Comparison of ENCODE assay signal across 18 mouse cellular contexts in genomic region chr17:50740804-50741203, GRCm38 (mm10).
A peak's percentile ranks its signal among the peaks of the same experiment; 100 is the strongest.
DNase-seq lines count a peak whose midpoint lies in the region; ATAC-seq and TF ChIP-seq lines count a peak whose summit lies in the region.
"Had no signal": no experiment of that assay in that cellular context is flagged by ENCODE, and none has a peak within 500 bp of the region (broad histone marks: within the 10 kb centered on the region; RNA-seq: fewer than 3 reads in every experiment).

No protein-coding gene starts in this region.

- TF ChIP-seq POLR2A in MEL (IDR thresholded peaks at IDR 0.05; ENCODE audit: control insufficient read depth in 1 of 2, insufficient read depth in 1 of 2, low read depth in 1 of 2, low read length in 2 of 2, poor library complexity in 1 of 2) = no peak

- no peaks in the 10 kb centered on the region for H3K9me3 ChIP-seq in intestine, embryonic 14.5 days (ENCODE audit: control insufficient read depth, low read length)
- no peaks in the 10 kb centered on the region for H3K9me3 ChIP-seq in intestine, embryonic 15.5 days
- no peaks in the 10 kb centered on the region for H3K9me3 ChIP-seq in G1E (replicated peaks)
- no peaks in the 10 kb centered on the region for H3K9me3 ChIP-seq in MEL (replicated peaks; ENCODE audit: insufficient read depth, low read length)
- no peaks in the 10 kb centered on the region for H3K9me3 ChIP-seq in forebrain, embryonic 16.5 days (ENCODE audit: control insufficient read depth, low read length)

- no peak for TF ChIP-seq RAD21 in MEL (IDR thresholded peaks at IDR 0.05; ENCODE audit: low read depth, low read length)

- 67% methylated on average over 1 of the region's 1 CpGs for WGBS in intestine, embryonic 14.5 days
- WGBS in intestine, embryonic 15.5 days = 51% methylated on average over 1 of the region's 1 CpGs
- 97% methylated on average over 1 of the region's 1 CpGs for WGBS in forebrain, embryonic 16.5 days

- DNase-seq in intestine, embryonic 14.5 days (ENCODE audit: low spot score) = peak; percentile 23
- DNase-seq in G1E (ENCODE audit: low spot score) (no peak), MEL (ENCODE audit: low read depth, low spot score) (peak; percentile 40)
- DNase-seq in kidney, adult 11 months = no peak
- DNase-seq: adrenal gland, postnatal 10 days; adrenal gland, postnatal 25 days; B cell, adult 2 months; cerebellum, adult 11 months; cerebellum, adult 11-12 months; cerebellum, adult 18-20 months; cerebellum, adult 2 months; cerebellum, adult 8-10 months had no signal

- no peaks in the 10 kb centered on the region for H3K4me1 ChIP-seq in intestine, embryonic 14.5 days (replicated peaks; ENCODE audit: control insufficient read depth, insufficient read depth, low read length)
- no peaks in the 10 kb centered on the region for H3K4me1 ChIP-seq in intestine, embryonic 15.5 days (replicated peaks)
- H3K4me1 ChIP-seq in G1E (ENCODE audit: insufficient read depth, low read depth, low read length) = peaks cover 5% of the 10 kb centered on the region; the same call in 1 of the 2 replicates
- peaks cover 2 to 10% of the 10 kb centered on the region in 2 experiments; a peak in 3 of 4 replicates for H3K4me1 ChIP-seq in MEL (ENCODE audit: control insufficient read depth in 1 of 2, insufficient read depth in 2 of 2, low read length in 2 of 2)
- H3K4me1 ChIP-seq in forebrain, embryonic 16.5 days (replicated peaks; ENCODE audit: control insufficient read depth, insufficient read depth, low read length) = peaks cover 6% of the 10 kb centered on the region

- TF ChIP-seq CTCF in G1E (IDR thresholded peaks at IDR 0.05; ENCODE audit: low read depth, low read length) (no peak), MEL (IDR thresholded peaks at IDR 0.05 in 2 of 3, conservative IDR thresholded peaks at IDR 0.05 in 1 of 3; ENCODE audit: control insufficient read depth in 1 of 3, insufficient read depth in 1 of 3, low read depth in 2 of 3, low read length in 3 of 3, poor library complexity in 1 of 3, severe bottlenecking in 1 of 3) (no peak)

- H3K4me3 ChIP-seq in intestine, embryonic 14.5 days (ENCODE audit: low read depth, low read length) = no peak overlapping the region
- H3K4me3 ChIP-seq in intestine, embryonic 15.5 days (replicated peaks) = no peak overlapping the region
- H3K4me3 ChIP-seq in G1E (ENCODE audit: low read depth, low read length) (no peak overlapping the region), MEL (ENCODE audit: control insufficient read depth in 1 of 2, insufficient read depth in 1 of 2, low read depth in 2 of 2, low read length in 2 of 2) (no peak overlapping the region)
- no peak overlapping the region for H3K4me3 ChIP-seq in forebrain, embryonic 16.5 days (replicated peaks; ENCODE audit: low read length)

- H3K36me3 ChIP-seq in intestine, embryonic 14.5 days (ENCODE audit: control insufficient read depth, insufficient read depth, low read length) = no peaks in the 10 kb centered on the region
- no peaks in the 10 kb centered on the region for H3K36me3 ChIP-seq in intestine, embryonic 15.5 days
- H3K36me3 ChIP-seq in G1E (replicated peaks) (peaks cover 40% of the 10 kb centered on the region), MEL (ENCODE audit: control insufficient read depth in 1 of 2, insufficient read depth in 2 of 2, low read length in 2 of 2) (peaks cover 0 to 6% of the 10 kb centered on the region in 2 experiments; a peak in 2 of 4 replicates)
- no peaks in the 10 kb centered on the region for H3K36me3 ChIP-seq in forebrain, embryonic 16.5 days (ENCODE audit: control insufficient read depth, insufficient read depth)

- H3K4me2 ChIP-seq in intestine, embryonic 14.5 days (ENCODE audit: low read length) = no peak overlapping the region
- H3K4me2 ChIP-seq in intestine, embryonic 15.5 days (replicated peaks) = no peak overlapping the region
- no peak overlapping the region for H3K4me2 ChIP-seq in forebrain, embryonic 16.5 days (ENCODE audit: low read length)

- H3K79me2 ChIP-seq in MEL (ENCODE audit: control insufficient read depth, insufficient read depth, low read length, poor library complexity) = no peaks in the 10 kb centered on the region

- no peak overlapping the region for H3K27ac ChIP-seq in intestine, embryonic 14.5 days (ENCODE audit: low read depth)
- no peak overlapping the region for H3K27ac ChIP-seq in intestine, embryonic 15.5 days
- H3K27ac ChIP-seq in MEL (ENCODE audit: control insufficient read depth, low read depth, low read length) = no peak overlapping the region
- H3K27ac ChIP-seq in forebrain, embryonic 16.5 days (ENCODE audit: low read length) = no peak overlapping the region

- TF ChIP-seq EP300 in MEL (IDR thresholded peaks at IDR 0.05; ENCODE audit: low read depth in 1 of 2, low read length in 2 of 2) = peak; percentile 55 to 57; a peak in 3 of 4 replicates

- H3K9ac ChIP-seq in intestine, embryonic 14.5 days (ENCODE audit: low read length) = no peak overlapping the region
- H3K9ac ChIP-seq in intestine, embryonic 15.5 days = no peak overlapping the region
- H3K9ac ChIP-seq in MEL (ENCODE audit: control insufficient read depth, low read depth, low read length, poor library complexity, severe bottlenecking) = no peak overlapping the region
- H3K9ac ChIP-seq in forebrain, embryonic 16.5 days (replicated peaks; ENCODE audit: low read depth, low read length) = no peak overlapping the region

- H3K27me3 ChIP-seq in intestine, embryonic 14.5 days (replicated peaks; ENCODE audit: control insufficient read depth, insufficient read depth, low read length) = no peaks in the 10 kb centered on the region
- H3K27me3 ChIP-seq in intestine, embryonic 15.5 days (replicated peaks) = no peaks in the 10 kb centered on the region
- H3K27me3 ChIP-seq in G1E (ENCODE audit: insufficient read depth, low read length) (no peaks in the 10 kb centered on the region), MEL (ENCODE audit: control insufficient read depth in 1 of 2, insufficient read depth in 2 of 2, low read length in 2 of 2) (no peaks in the 10 kb centered on the region)
- H3K27me3 ChIP-seq in forebrain, embryonic 16.5 days (replicated peaks; ENCODE audit: control insufficient read depth, insufficient read depth, low read length) = no peaks in the 10 kb centered on the region
- H3K27me3 ChIP-seq: CH12.LX, Patski had no signal

- no peak for ATAC-seq in intestine, embryonic 14.5 days (replicated peaks; ENCODE audit: low FRiP score, low TSS enrichment, low read depth)
- no peak for ATAC-seq in intestine, embryonic 15.5 days
- peak; percentile 60 for ATAC-seq in G1E (ENCODE audit: extremely low read depth, insufficient number of reproducible peaks, low FRiP score, poor library complexity, severe bottlenecking)
- ATAC-seq in forebrain, embryonic 16.5 days = no peak
- ATAC-seq: activated CD4-positive, CD25-positive, alpha-beta regulatory T cell, adult 4 months; CD4-positive, CD25-positive, alpha-beta regulatory T cell, adult 4 months; Patski had no signal

TF ChIP-seq in MEL, 35 proteins besides CTCF, POLR2A, EP300 and RAD21:
- no peak for TF ChIP-seq POLR2AphosphoS2 (IDR thresholded peaks at IDR 0.05; ENCODE audit: low read length)
- no peak for TF ChIP-seq MAX (IDR thresholded peaks at IDR 0.05; ENCODE audit: low read length)
- no peak for TF ChIP-seq E2F4 (IDR thresholded peaks at IDR 0.05; ENCODE audit: borderline replicate concordance, low read depth, low read length)
- no peak for TF ChIP-seq TBP (IDR thresholded peaks at IDR 0.05; ENCODE audit: low read depth, low read length)
- TF ChIP-seq CHD1 (IDR thresholded peaks at IDR 0.05; ENCODE audit: low read depth, low read length) = no peak
- no peak for TF ChIP-seq USF1 (IDR thresholded peaks at IDR 0.05; ENCODE audit: low read depth, low read length)
- 0 out of 2 replicates have a peak, but pooled peaks have one; percentile 37 for TF ChIP-seq ETS1 (IDR thresholded peaks at IDR 0.05; ENCODE audit: low read depth, low read length)
- TF ChIP-seq ZKSCAN1 (IDR thresholded peaks at IDR 0.05; ENCODE audit: low read depth, low read length) = no peak
- peak; percentile 73 for TF ChIP-seq GATA1 (IDR thresholded peaks at IDR 0.05; ENCODE audit: low read depth, low read length)
- TF ChIP-seq GABPA (IDR thresholded peaks at IDR 0.05; ENCODE audit: low read depth, low read length) = no peak
- TF ChIP-seq ZMIZ1 (IDR thresholded peaks at IDR 0.05; ENCODE audit: low read depth, low read length) = no peak
- TF ChIP-seq NELFE (IDR thresholded peaks at IDR 0.05; ENCODE audit: low read depth, low read length) = no peak
- peak; percentile 50; the same call in 1 of the 2 replicates for TF ChIP-seq TCF12 (IDR thresholded peaks at IDR 0.05; ENCODE audit: low read depth, low read length)

Comparison
In these comparisons a context has a peak if more than half of its experiments do, and no peak if none do; other contexts are left out.
1. DNase-seq: peak in intestine, embryonic 14.5 days (single experiment) and MEL (single experiment); none in G1E (single experiment) and kidney, adult 11 months (single experiment).